Mouse (Mus musculus): Measurements from ENCODE around the gene Ino80b. TPM values are rescaled to one million over a fixed set of nuclear protein-coding genes. Genes with fewer than 3 reads are reported as not detected.
"Not testable (repeated sequence)": the region's sequence is repeated elsewhere in the genome, so short reads cannot be mapped to it uniquely, and the experiment has no call there.

The Ino80b gene
- 11.4 and 16.1 TPM in 2 replicates for polyA plus RNA-seq (2016; fragmentation: Nextera tagmentation; extraction: Ambion mirVana)

GRCm38 (mm10) chr6:83125331-83125730 is at the start of gene Ino80b:
Gene Ino80b, minus strand, starts transcription at chr6:83125431.
- no peaks in the 10 kb centered on the region for H3K9me3 ChIP-seq
- H3K27ac ChIP-seq, result peak within 1 kb of the TSS; percentile 90
- peaks cover 37% of the 10 kb centered on the region for H3K4me1 ChIP-seq
- WGBS, result 30% methylated on average over 5 of the region's 5 CpGs
- H3K4me3 ChIP-seq, result peak within 1 kb of the TSS; percentile 78
- DNase-seq (ENCODE audit: low spot score), result no peak
- H3K36me3 ChIP-seq, result no peaks in the 10 kb centered on the region
- H3K27me3 ChIP-seq (ENCODE audit: insufficient read depth, poor library complexity, severe bottlenecking), result no peaks in the 10 kb centered on the region

- H3K36me3 ChIP-seq, result peaks cover 8% of the 10 kb centered on the region
- no peak overlapping the region for H3K4me3 ChIP-seq
- no peak overlapping the region for H3K27ac ChIP-seq
- H3K27me3 ChIP-seq (ENCODE audit: insufficient read depth, poor library complexity, severe bottlenecking), result no peaks in the 10 kb centered on the region
- DNase-seq (ENCODE audit: low spot score), result no peak
- WGBS, result 66% methylated on average over 9 of the region's 9 CpGs
- no peaks in the 10 kb centered on the region for H3K9me3 ChIP-seq
- peaks cover 26% of the 10 kb centered on the region for H3K4me1 ChIP-seq
Observed at GRCm38 (mm10) chr6:83172240-83172920, 47.1 kb upstream of the Ino80b start.

GRCm38 (mm10) chr6:83171063-83171462 is 45.8 kb upstream of the Ino80b start:
- H3K36me3 ChIP-seq, result peaks cover under 1% of the 10 kb centered on the region; the same call in 1 of the 2 replicates
- DNase-seq (ENCODE audit: low spot score), result no peak
- H3K27ac ChIP-seq, result no peak overlapping the region
- no peaks in the 10 kb centered on the region for H3K27me3 ChIP-seq (ENCODE audit: insufficient read depth, poor library complexity, severe bottlenecking)
- 81% methylated on average over 5 of the region's 5 CpGs for WGBS
- H3K4me1 ChIP-seq, result peaks cover 37% of the 10 kb centered on the region
- H3K4me3 ChIP-seq, result no peak overlapping the region
- H3K9me3 ChIP-seq, result no peaks in the 10 kb centered on the region

- no peak for DNase-seq (ENCODE audit: low spot score)
- Histone ChIP-seq H3K9me3 (no peaks in the 10 kb centered on the region), H3K27me3 (ENCODE audit: insufficient read depth, poor library complexity, severe bottlenecking) (no peaks in the 10 kb centered on the region), H3K4me3 (no peak overlapping the region), H3K27ac (no peak overlapping the region), H3K4me1 (peaks cover 37% of the 10 kb centered on the region), H3K36me3 (no peaks in the 10 kb centered on the region)
- 84% methylated on average over 5 of the region's 5 CpGs for WGBS
Observed at GRCm38 (mm10) chr6:83169872-83170271, 44.6 kb upstream of the Ino80b start.

- no peak for DNase-seq (ENCODE audit: low spot score)
- Histone ChIP-seq H3K36me3 (no peaks in the 10 kb centered on the region), H3K4me1 (peaks cover 34% of the 10 kb centered on the region), H3K9me3 (no peaks in the 10 kb centered on the region), H3K4me3 (peak overlapping the region; percentile 95), H3K27me3 (ENCODE audit: insufficient read depth, poor library complexity, severe bottlenecking) (peaks cover 17% of the 10 kb centered on the region), H3K27ac (peak overlapping the region; percentile 99)
- 1% methylated on average over 12 of the region's 12 CpGs for WGBS
Observed at GRCm38 (mm10) chr6:83166243-83166630, 41.0 kb upstream of the Ino80b start.

- Histone ChIP-seq H3K9me3 (no peaks in the 10 kb centered on the region), H3K4me3 (peak within 1 kb of the TSS; percentile 95), H3K27ac (peak within 1 kb of the TSS; percentile 99), H3K4me1 (peaks cover 36% of the 10 kb centered on the region), H3K27me3 (ENCODE audit: insufficient read depth, poor library complexity, severe bottlenecking) (peaks cover 22% of the 10 kb centered on the region), H3K36me3 (no peaks in the 10 kb centered on the region)
- under 1% methylated on average over 57 of the region's 58 CpGs for WGBS
- peak; percentile 96 for DNase-seq (ENCODE audit: low spot score)
Observed at GRCm38 (mm10) chr6:83165607-83166242, 40.5 kb upstream of the Ino80b start, which contains the start of gene Dctn1. Gene Dctn1, plus strand, starts transcription at chr6:83165920.

- DNase-seq (ENCODE audit: low spot score), result no peak
- Histone ChIP-seq H3K27me3 (ENCODE audit: insufficient read depth, poor library complexity, severe bottlenecking) (peaks cover 28% of the 10 kb centered on the region), H3K4me3 (peak overlapping the region; percentile 95), H3K9me3 (no peaks in the 10 kb centered on the region), H3K36me3 (no peaks in the 10 kb centered on the region), H3K27ac (peak overlapping the region; percentile 99), H3K4me1 (peaks cover 36% of the 10 kb centered on the region)
- WGBS, result 7% methylated on average over 6 of the region's 6 CpGs
Observed at GRCm38 (mm10) chr6:83165026-83165606, 39.9 kb upstream of the Ino80b start.

GRCm38 (mm10) chr6:83162701-83163100 is 37.5 kb upstream of the Ino80b start:
- DNase-seq (ENCODE audit: low spot score), result peak; percentile 80
- WGBS, result under 1% methylated on average over 8 of the region's 8 CpGs
- H3K4me3 ChIP-seq, result peak overlapping the region; percentile 53
- H3K27me3 ChIP-seq (ENCODE audit: insufficient read depth, poor library complexity, severe bottlenecking), result peaks cover 32% of the 10 kb centered on the region
- H3K9me3 ChIP-seq, result no peaks in the 10 kb centered on the region
- H3K27ac ChIP-seq, result peak overlapping the region; percentile 42; the same call in 1 of the 2 replicates
- no peaks in the 10 kb centered on the region for H3K36me3 ChIP-seq
- H3K4me1 ChIP-seq, result peaks cover 30% of the 10 kb centered on the region

GRCm38 (mm10) chr6:83161921-83162641 is 36.9 kb upstream of the Ino80b start:
- under 1% methylated on average over 49 of the region's 49 CpGs for WGBS
- peak overlapping the region; percentile 42; the same call in 1 of the 2 replicates for H3K27ac ChIP-seq
- DNase-seq (ENCODE audit: low spot score), result peak; percentile 79

GRCm38 (mm10) chr6:83161442-83161841 is 36.2 kb upstream of the Ino80b start:
- Histone ChIP-seq H3K36me3 (no peaks in the 10 kb centered on the region), H3K27ac (no peak overlapping the region; the same call in 1 of the 2 replicates), H3K9me3 (no peaks in the 10 kb centered on the region), H3K4me1 (peaks cover 21% of the 10 kb centered on the region), H3K4me3 (peak overlapping the region; percentile 53), H3K27me3 (ENCODE audit: insufficient read depth, poor library complexity, severe bottlenecking) (peaks cover 38% of the 10 kb centered on the region)
- DNase-seq (ENCODE audit: low spot score), result no peak
- WGBS, result 6% methylated on average over 19 of the region's 19 CpGs

More at GRCm38 (mm10) chr6:83161921-83162641, 36.9 kb upstream of the Ino80b start:
- Histone ChIP-seq H3K9me3 (no peaks in the 10 kb centered on the region), H3K36me3 (no peaks in the 10 kb centered on the region), H3K4me1 (peaks cover 25% of the 10 kb centered on the region), H3K4me3 (peak overlapping the region; percentile 53), H3K27me3 (ENCODE audit: insufficient read depth, poor library complexity, severe bottlenecking) (peaks cover 36% of the 10 kb centered on the region)

- not testable (repeated sequence) for H3K4me3 ChIP-seq; DNase-seq (ENCODE audit: low spot score); H3K27ac ChIP-seq; H3K9me3 ChIP-seq; H3K36me3 ChIP-seq
- 50% methylated on average over 3 of the region's 3 CpGs for WGBS
- Histone ChIP-seq H3K27me3 (ENCODE audit: insufficient read depth, poor library complexity, severe bottlenecking) (peaks cover 52% of the 10 kb centered on the region), H3K4me1 (peaks cover 32% of the 10 kb centered on the region)
Observed at GRCm38 (mm10) chr6:83159456-83159855, 34.2 kb upstream of the Ino80b start.

GRCm38 (mm10) chr6:83156259-83156684 is 31.0 kb upstream of the Ino80b start, which contains the start of the genes Wdr54 and 1700003E16Rik:
Gene Wdr54, minus strand, starts transcription at chr6:83156397.
Gene 1700003E16Rik, plus strand, starts transcription at chr6:83156404.
- Histone ChIP-seq H3K36me3 (peaks cover 12% of the 10 kb centered on the region; the same call in 1 of the 2 replicates), H3K4me1 (peaks cover 27% of the 10 kb centered on the region), H3K27ac (peak within 1 kb of the TSS; percentile 65), H3K9me3 (no peaks in the 10 kb centered on the region), H3K27me3 (ENCODE audit: insufficient read depth, poor library complexity, severe bottlenecking) (peaks cover 39% of the 10 kb centered on the region), H3K4me3 (peak within 1 kb of the TSS; percentile 68)
- 2% methylated on average over 32 of the region's 32 CpGs for WGBS
- peak; percentile 93 for DNase-seq (ENCODE audit: low spot score)
